In the genomic region with DNA sequence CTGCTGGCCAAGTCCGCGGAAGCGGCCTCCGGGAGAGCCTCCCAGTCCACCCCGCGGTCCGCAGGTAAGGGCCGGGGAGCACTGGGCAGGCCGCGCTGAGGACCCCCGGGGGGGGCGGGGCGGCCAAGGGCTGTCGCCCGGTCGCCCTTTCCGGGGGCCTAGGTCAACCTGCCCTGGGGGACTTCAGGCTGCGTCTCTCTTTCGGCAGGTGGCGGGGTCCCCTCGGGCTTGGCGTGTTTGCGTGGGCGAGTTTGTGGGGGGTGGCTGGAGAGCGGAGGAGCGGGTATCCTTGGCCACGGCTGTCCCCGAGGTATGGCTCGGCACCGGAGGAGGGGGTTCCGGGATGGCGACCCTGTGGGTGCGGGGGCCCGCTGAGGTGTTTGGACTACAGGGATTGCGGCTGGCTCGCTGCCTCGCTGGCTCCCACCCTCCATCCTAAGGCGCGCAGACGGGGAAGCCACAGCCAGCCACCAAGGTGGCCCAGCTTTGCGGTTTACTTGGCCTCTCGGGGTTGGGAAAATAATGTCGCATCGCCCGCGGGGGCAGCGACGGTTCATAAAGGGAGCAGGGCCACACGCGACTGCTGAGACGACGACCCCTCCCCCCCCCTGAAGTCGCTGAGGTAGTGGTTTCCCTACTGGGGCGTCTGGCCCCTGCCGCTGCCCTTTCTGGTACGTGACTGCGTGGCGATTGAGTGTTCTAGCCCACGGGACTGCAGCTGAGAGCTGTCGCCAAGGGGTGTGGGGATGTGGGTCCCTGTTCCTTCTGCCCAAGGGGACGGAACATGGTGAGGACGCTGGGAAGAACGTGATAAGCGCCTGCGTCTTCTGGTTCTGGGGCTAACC, we compare ENCODE assay signal across 8 mouse cellular contexts. TPM values are rescaled to one million over a fixed set of nuclear protein-coding genes. Genes with fewer than 3 reads are reported as not detected.
DNase-seq lines count a peak whose midpoint lies in the region; ATAC-seq and TF ChIP-seq lines count a peak whose summit lies in the region.

No protein-coding gene starts in this region.

- TF ChIP-seq POLR2A in heart, adult 2 months (IDR thresholded peaks at IDR 0.05; ENCODE audit: insufficient read depth, low read depth, low read length), result no peak

- peaks cover 2% of the 10 kb centered on the region for H3K27me3 ChIP-seq in heart, adult 2 months (ENCODE audit: control insufficient read depth, insufficient read depth, low read length)
- no peaks in the 10 kb centered on the region for H3K27me3 ChIP-seq in hindbrain, embryonic 11.5 days (ENCODE audit: control insufficient read depth, insufficient read depth, low read length)
- peaks cover 70% of the 10 kb centered on the region for H3K27me3 ChIP-seq in limb, embryonic 10.5 days (ENCODE audit: low read depth, poor library complexity, severe bottlenecking)
- H3K27me3 ChIP-seq in neural tube, embryonic 13.5 days, result peaks cover 15% of the 10 kb centered on the region

- WGBS in heart, adult 2 months, result 17% methylated on average over 49 of the region's 65 CpGs
- WGBS in hindbrain, embryonic 11.5 days, result 16% methylated on average over 44 of the region's 65 CpGs
- 10% methylated on average over 63 of the region's 65 CpGs for WGBS in limb, embryonic 10.5 days
- WGBS in neural tube, embryonic 13.5 days, result 25% methylated on average over 49 of the region's 65 CpGs

- no peaks in the 10 kb centered on the region for H3K9me3 ChIP-seq in hindbrain, embryonic 11.5 days (ENCODE audit: control insufficient read depth, low read length)
- no peaks in the 10 kb centered on the region for H3K9me3 ChIP-seq in limb, embryonic 10.5 days (replicated peaks)
- H3K9me3 ChIP-seq in neural tube, embryonic 13.5 days, result no peaks in the 10 kb centered on the region

- H3K36me3 ChIP-seq in heart, adult 2 months (ENCODE audit: control insufficient read depth, insufficient read depth, low read length), result no peaks in the 10 kb centered on the region
- H3K36me3 ChIP-seq in hindbrain, embryonic 11.5 days (ENCODE audit: control insufficient read depth, insufficient read depth, low read length), result no peaks in the 10 kb centered on the region
- H3K36me3 ChIP-seq in limb, embryonic 10.5 days, result no peaks in the 10 kb centered on the region
- no peaks in the 10 kb centered on the region for H3K36me3 ChIP-seq in neural tube, embryonic 13.5 days

- H3K79me2 ChIP-seq in heart, adult 2 months (replicated peaks; ENCODE audit: control insufficient read depth, insufficient read depth, low read length), result no peaks in the 10 kb centered on the region

- ATAC-seq in common myeloid progenitor, adult 5-6 weeks (replicated peaks; ENCODE audit: low read depth, poor library complexity, severe bottlenecking), result peak; percentile 57
- peak; percentile 80 for ATAC-seq in hindbrain, embryonic 11.5 days (ENCODE audit: low FRiP score)
- peak; percentile 77 for ATAC-seq in neural tube, embryonic 13.5 days (ENCODE audit: low read depth)

- TF ChIP-seq CTCF in heart, adult 2 months (IDR thresholded peaks at IDR 0.05), result no peak

- H3K4me1 ChIP-seq in heart, adult 2 months (ENCODE audit: control insufficient read depth, insufficient read depth, low read length), result no peaks in the 10 kb centered on the region; the same call in none of the 2 replicates
- no peaks in the 10 kb centered on the region for H3K4me1 ChIP-seq in hindbrain, embryonic 11.5 days (replicated peaks; ENCODE audit: control insufficient read depth, insufficient read depth, low read length)
- H3K4me1 ChIP-seq in limb, embryonic 10.5 days, result peaks cover 6% of the 10 kb centered on the region; the same call in 1 of the 2 replicates
- H3K4me1 ChIP-seq in neural tube, embryonic 13.5 days (replicated peaks), result no peaks in the 10 kb centered on the region

- no peak overlapping the region; the same call in 1 of the 2 replicates for H3K9ac ChIP-seq in heart, adult 2 months (ENCODE audit: low read depth, low read length)
- peak overlapping the region; percentile 40; the same call in 1 of the 2 replicates for H3K9ac ChIP-seq in hindbrain, embryonic 11.5 days (ENCODE audit: low read depth, low read length)
- peak overlapping the region; percentile 73 for H3K9ac ChIP-seq in neural tube, embryonic 13.5 days

- no peak overlapping the region for H3K27ac ChIP-seq in heart, adult 2 months
- no peak overlapping the region for H3K27ac ChIP-seq in hindbrain, embryonic 11.5 days (ENCODE audit: low read depth, low read length)
- peak overlapping the region; percentile 50; the same call in 1 of the 2 replicates for H3K27ac ChIP-seq in limb, embryonic 10.5 days
- H3K27ac ChIP-seq in neural tube, embryonic 13.5 days (replicated peaks), result peak overlapping the region; percentile 80

- DNase-seq in heart, adult 2 months, result no peak
- no peak for DNase-seq in heart, adult 8-10 months (ENCODE audit: low spot score)
- DNase-seq in CD4-positive, CD25-positive, alpha-beta regulatory T cell, adult 2 months (ENCODE audit: low read depth, low spot score), result peak; percentile 19
- peak; percentile 30 for DNase-seq in hindbrain, embryonic 11.5 days (ENCODE audit: low spot score)
- DNase-seq in limb, embryonic 10.5 days (ENCODE audit: low spot score), result peak; percentile 47
- no peak for DNase-seq in adipocyte (ENCODE audit: low spot score)

- peak overlapping the region; percentile 84 for H3K4me2 ChIP-seq in hindbrain, embryonic 11.5 days (replicated peaks; ENCODE audit: low read depth, low read length)
- H3K4me2 ChIP-seq in neural tube, embryonic 13.5 days, result peak overlapping the region; percentile 66

- TF ChIP-seq EP300 in heart, adult 2 months (IDR thresholded peaks at IDR 0.05; ENCODE audit: insufficient read depth, low read depth, low read length), result no peak

- intact Hi-C loops in heart, adult 2 months (cut with DNase I), result no loop called here

- peak overlapping the region; percentile 32; the same call in 1 of the 2 replicates for H3K4me3 ChIP-seq in heart, adult 2 months
- H3K4me3 ChIP-seq in hindbrain, embryonic 11.5 days (ENCODE audit: low read depth, low read length), result peak overlapping the region; percentile 54
- H3K4me3 ChIP-seq in limb, embryonic 10.5 days, result peak overlapping the region; percentile 64
- H3K4me3 ChIP-seq in neural tube, embryonic 13.5 days, result peak overlapping the region; percentile 59

RNA-seq across cellular contexts. Expression of a gene that starts 0.7 kb away (rescaled TPM):
- under 1 TPM; 0.61 to 0.78 TPM for total RNA-seq in heart, adult 2 months (2021)
- polyA plus RNA-seq in heart, adult 2 months (2012; rRNA removed), result 0.21 and 1.3 TPM in 2 replicates
- under 1 TPM; 0.37 to 0.66 (median 0.56) TPM for total RNA-seq in heart, adult 8-10 months (2022)
- total RNA-seq in common myeloid progenitor, adult 5-6 weeks (2017), result 0.09 TPM in 1 of 2 replicates, not detected in the other
- 17.8 and 18.2 TPM in 2 replicates for polyA plus RNA-seq in hindbrain, embryonic 11.5 days (2014; fragmentation: Nextera tagmentation; extraction: Ambion mirVana)
- polyA plus RNA-seq in limb, embryonic 10.5 days (2016; fragmentation: Nextera tagmentation; extraction: Ambion mirVana), result 1.2 and 1.7 TPM in 2 replicates
- 33.8 and 34.4 TPM in 2 replicates for polyA plus RNA-seq in neural tube, embryonic 13.5 days (2015; fragmentation: Nextera tagmentation; extraction: Ambion mirVana)

RNA-seq across cellular contexts. Expression of a gene that starts 43.1 kb away (rescaled TPM):
- 10 to 100 TPM; 76.6 to 76.8 TPM for total RNA-seq in heart, adult 2 months (2021)
- polyA plus RNA-seq in heart, adult 2 months (2012; rRNA removed), result 12.0 and 28.8 TPM in 2 replicates
- 10 to 100 TPM; 68.8 to 81.2 (median 70.4) TPM for total RNA-seq in heart, adult 8-10 months (2022)
- total RNA-seq in common myeloid progenitor, adult 5-6 weeks (2017), result 65.4 and 67.0 TPM in 2 replicates
- 153 and 161 TPM in 2 replicates for polyA plus RNA-seq in hindbrain, embryonic 11.5 days (2014; fragmentation: Nextera tagmentation; extraction: Ambion mirVana)
- polyA plus RNA-seq in limb, embryonic 10.5 days (2016; fragmentation: Nextera tagmentation; extraction: Ambion mirVana), result 143 and 162 TPM in 2 replicates
- polyA plus RNA-seq in neural tube, embryonic 13.5 days (2015; fragmentation: Nextera tagmentation; extraction: Ambion mirVana), result 108 and 118 TPM in 2 replicates

Comparison
In these comparisons a context has a peak if more than half of its experiments do, and no peak if none do; other contexts are left out.
1. DNase-seq: peak in CD4-positive, CD25-positive, alpha-beta regulatory T cell, adult 2 months (single experiment), hindbrain, embryonic 11.5 days (single experiment) and limb, embryonic 10.5 days (single experiment); none in heart, adult 2 months (0 of 2), heart, adult 8-10 months (single experiment) and adipocyte (single experiment).
2. H3K27ac ChIP-seq: peak in limb, embryonic 10.5 days (single experiment) and neural tube, embryonic 13.5 days (single experiment); none in heart, adult 2 months (single experiment) and hindbrain, embryonic 11.5 days (single experiment).
3. Peak in every context shown above with its lines, with median percentiles within 50 percentile points of each other: H3K4me3 ChIP-seq and ATAC-seq.